Mouse (Mus musculus) sigmoid colon, adult 10 weeks (tissue): ENCODE results near the gene Gm4756. TPM values are rescaled to one million over a fixed set of nuclear protein-coding genes. Genes with fewer than 3 reads are reported as not detected.

Experiments
- polyA plus RNA-seq: library from polyadenylated mRNA; stranded (reverse); fragments of 350-450 nt; fragmentation: Illumina TruSeq; extraction: RNeasy Lipid Tissue Mini Kit (QIAGEN cat#74804); gene quantifications from one replicate; pipeline ENCODE4 v1.2.3, GENCODE M21; 2014; ENCODE audit warnings: low read depth, low replicate concordance

The Gm4756 gene
- polyA plus RNA-seq: not detected

DNA sequence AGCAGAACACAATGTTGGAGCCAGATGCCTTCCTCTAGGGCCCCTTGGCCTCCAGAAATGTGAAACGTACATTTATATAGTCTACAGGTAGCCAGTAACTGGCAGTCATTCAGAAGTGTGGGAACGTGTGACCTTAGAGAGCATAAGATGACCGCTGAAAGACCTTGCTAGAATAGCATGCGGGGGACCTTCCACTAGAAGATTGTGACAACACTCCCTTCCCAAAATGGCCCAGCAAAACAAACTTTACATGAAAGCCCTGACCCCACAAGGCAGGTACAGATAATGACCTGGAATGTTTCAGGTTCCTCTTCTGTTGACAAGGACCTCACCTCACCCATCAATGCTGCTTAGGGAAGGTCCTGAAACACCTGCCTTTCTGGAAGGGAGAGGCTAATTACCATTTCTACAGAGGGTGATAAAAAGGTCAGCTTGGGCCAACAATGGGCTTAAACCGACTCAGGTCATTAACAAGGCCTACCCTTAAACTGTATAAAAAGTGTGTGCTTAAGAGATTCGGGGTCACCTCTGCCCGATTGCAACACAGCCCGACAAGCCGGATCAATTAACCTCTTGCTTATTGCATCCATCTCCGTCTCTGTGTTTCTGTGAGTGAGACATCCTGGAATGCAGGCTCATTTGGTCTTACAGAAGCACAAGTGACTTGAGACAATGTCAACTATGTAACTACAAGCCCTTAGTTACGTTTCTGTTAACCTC lies at the start of gene Gm4756:
TSS of gene Gm4756 (minus strand) at position 51 of the 720 bp plus-strand sequence.

DNA sequence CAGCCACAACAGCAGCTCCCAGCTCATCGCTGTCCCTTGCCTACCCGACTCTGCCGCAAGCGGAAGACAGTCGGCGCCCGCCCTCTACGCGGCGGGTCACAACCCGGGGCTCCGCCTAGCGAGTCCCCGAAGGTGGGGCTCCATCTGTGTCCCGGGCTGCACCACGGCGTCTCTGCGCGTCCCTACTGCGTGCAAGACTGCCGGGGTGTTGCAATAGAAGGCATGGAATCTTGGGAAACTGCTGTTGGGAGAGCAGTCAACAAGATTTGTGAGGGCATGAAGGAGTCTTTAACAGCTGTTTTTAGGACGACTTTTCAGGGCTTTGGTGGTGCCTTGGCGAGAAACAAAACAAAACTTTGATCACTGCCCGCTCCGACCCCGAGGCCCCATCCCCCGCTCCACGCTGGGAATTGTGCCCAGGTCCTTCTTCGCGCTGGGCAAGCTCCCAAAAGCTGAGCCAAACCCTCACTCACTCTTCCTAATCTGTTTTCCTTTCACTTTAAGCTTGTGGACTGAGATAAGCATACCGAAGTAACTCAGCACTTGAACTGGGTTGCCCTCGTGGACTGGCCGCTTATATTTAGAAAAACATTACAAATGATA lies 15.4 kb upstream of the Gm4756 start, which contains the start of gene Dhrs7:
TSS of gene Dhrs7 (minus strand) at position 175 of the 603 bp plus-strand sequence.

DNA sequence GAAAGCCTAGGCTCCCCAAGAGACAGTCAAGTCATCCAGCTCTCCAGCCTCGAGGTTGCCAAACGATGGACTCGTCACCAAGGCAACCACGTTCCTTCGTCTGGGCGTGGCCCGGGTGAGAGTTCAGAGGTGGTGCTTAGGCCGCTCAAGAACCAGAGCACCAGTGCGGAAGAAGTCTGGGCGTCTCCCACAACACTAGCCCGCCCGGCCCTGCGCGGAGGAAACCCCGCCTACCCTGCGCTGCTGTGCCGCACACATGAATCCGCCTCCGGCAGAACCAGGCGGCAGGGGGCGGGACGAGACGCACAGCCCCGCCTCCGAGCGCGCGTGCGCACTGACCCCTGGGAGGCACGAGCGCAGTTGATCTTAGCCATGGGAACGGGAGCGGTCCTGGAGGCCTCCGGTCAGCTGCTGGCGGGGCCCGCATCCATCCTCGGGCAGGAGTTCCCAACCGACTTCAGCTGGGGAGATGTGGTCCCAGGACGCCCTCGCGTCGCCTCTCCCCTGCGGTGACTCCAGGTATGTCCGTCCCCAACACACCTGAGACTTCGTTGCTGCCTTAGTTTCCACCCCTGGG lies 113.4 kb downstream of the Gm4756 start, which contains the start of gene Pcnx4:
TSS of gene Pcnx4 (plus strand) at position 363 of the 577 bp plus-strand sequence.

Other genes with a start within 250 kb of the Gm4756 start
- gene Rtn1, start 240.6 kb downstream of the Gm4756 start, polyA plus RNA-seq: 21.8 TPM
- gene Lrrc9, start 207.8 kb downstream of the Gm4756 start, polyA plus RNA-seq: 0.13 TPM
- gene Pcnx4, start 113.3 kb downstream of the Gm4756 start, polyA plus RNA-seq: 4.9 TPM
- 39.9 TPM for gene Dhrs7, start 15.2 kb upstream of the Gm4756 start, polyA plus RNA-seq
- gene Ppm1a, start 107.8 kb upstream of the Gm4756 start, polyA plus RNA-seq: 209 TPM